In genomic region chr15:78383450-78384219, GRCm38 (mm10) we compare ENCODE assay signal across 9 mouse cellular contexts. TPM values are rescaled to one million over a fixed set of nuclear protein-coding genes. Genes with fewer than 3 reads are reported as not detected.
DNase-seq lines count a peak whose midpoint lies in the region; ATAC-seq lines count a peak whose summit lies in the region.
"Had no signal": no experiment of that assay in that cellular context is flagged by ENCODE, and none has a peak within 500 bp of the region (broad histone marks: within the 10 kb centered on the region; RNA-seq: fewer than 3 reads in every experiment).

No protein-coding gene starts in this region.

- H3K9ac ChIP-seq in midbrain, embryonic 14.5 days (replicated peaks; ENCODE audit: low read length) = no peak overlapping the region
- H3K9ac ChIP-seq: liver, embryonic 14.5 days had no signal

- DNase-seq in cerebellum, adult 9-11 months = peak; percentile 46
- DNase-seq in midbrain, embryonic 14.5 days = peak; percentile 46
- DNase-seq in midbrain, embryonic 10.5 days (ENCODE audit: low spot score) = no peak
- peak; percentile 68 for DNase-seq in kidney, postnatal 10 days
- DNase-seq in right cerebral cortex, postnatal 36 days (ENCODE audit: low spot score in 2 of 2) = peak; percentile 40 to 52
- no peak for DNase-seq in natural killer cell, adult 2 months (ENCODE audit: low spot score in 2 of 2)
- DNase-seq in c-Kit-positive CD71-positive TER-119-positive erythroid progenitor cells, embryonic 14.5 days (ENCODE audit: low spot score) = no peak

- no peak overlapping the region for H3K4me3 ChIP-seq in midbrain, embryonic 14.5 days (replicated peaks; ENCODE audit: low read depth, low read length)
- H3K4me3 ChIP-seq in midbrain, embryonic 10.5 days = no peak overlapping the region

- no peak overlapping the region for H3K4me2 ChIP-seq in midbrain, embryonic 14.5 days (ENCODE audit: low read length)

- H3K27me3 ChIP-seq in midbrain, embryonic 14.5 days (ENCODE audit: control insufficient read depth, insufficient read depth, low read length) = no peaks in the 10 kb centered on the region
- H3K27me3 ChIP-seq in midbrain, embryonic 10.5 days (ENCODE audit: low read depth, poor library complexity, severe bottlenecking) = peaks cover 3% of the 10 kb centered on the region; the same call in 1 of the 2 replicates

- no peaks in the 10 kb centered on the region for H3K4me1 ChIP-seq in midbrain, embryonic 14.5 days (ENCODE audit: control insufficient read depth, insufficient read depth, low read length)
- peaks cover 8% of the 10 kb centered on the region for H3K4me1 ChIP-seq in midbrain, embryonic 10.5 days

- WGBS in midbrain, embryonic 14.5 days = 77% methylated on average over 11 of the region's 11 CpGs
- 89% methylated on average over 11 of the region's 11 CpGs for WGBS in midbrain, embryonic 10.5 days

- no peak for ATAC-seq in cerebellum, adult (ENCODE audit: insufficient number of reproducible peaks, low FRiP score, low TSS enrichment)
- ATAC-seq in midbrain, embryonic 14.5 days (ENCODE audit: low FRiP score, low TSS enrichment) = no peak

- H3K9me3 ChIP-seq in midbrain, embryonic 14.5 days (ENCODE audit: control insufficient read depth, low read length) = no peaks in the 10 kb centered on the region
- H3K9me3 ChIP-seq in midbrain, embryonic 10.5 days (replicated peaks) = 0 out of 2 replicates have a peak, but pooled peaks cover 4% of the 10 kb centered on the region

- no peaks in the 10 kb centered on the region for H3K36me3 ChIP-seq in midbrain, embryonic 14.5 days (ENCODE audit: control insufficient read depth, insufficient read depth, low read length)
- H3K36me3 ChIP-seq in midbrain, embryonic 10.5 days = no peaks in the 10 kb centered on the region

- H3K27ac ChIP-seq in midbrain, embryonic 14.5 days (replicated peaks; ENCODE audit: low read depth, low read length) = 0 out of 2 replicates have a peak overlapping the region, but pooled peaks have one; percentile 4
- no peak overlapping the region for H3K27ac ChIP-seq in midbrain, embryonic 10.5 days (replicated peaks)
- H3K27ac ChIP-seq: liver, embryonic 14.5 days had no signal

RNA-seq across cellular contexts. Expression of gene Tex33, which starts 12.1 kb away (rescaled TPM):
- not detected in 2 replicates for polyA plus RNA-seq in midbrain, embryonic 14.5 days (2014; fragmentation: Nextera tagmentation; extraction: Ambion mirVana)
- not detected in 2 replicates for polyA plus RNA-seq in midbrain, embryonic 10.5 days (2016; fragmentation: Nextera tagmentation; extraction: Ambion mirVana)

RNA-seq across cellular contexts. Expression of gene Tst, which starts 22.1 kb away (rescaled TPM):
- polyA plus RNA-seq in midbrain, embryonic 14.5 days (2014; fragmentation: Nextera tagmentation; extraction: Ambion mirVana) = 11.8 and 15.2 TPM in 2 replicates
- polyA plus RNA-seq in midbrain, embryonic 10.5 days (2016; fragmentation: Nextera tagmentation; extraction: Ambion mirVana) = 8.1 and 9.8 TPM in 2 replicates

RNA-seq across cellular contexts. Expression of gene Mpst, which starts 22.6 kb away (rescaled TPM):
- 4.7 and 6.6 TPM in 2 replicates for polyA plus RNA-seq in midbrain, embryonic 14.5 days (2014; fragmentation: Nextera tagmentation; extraction: Ambion mirVana)
- polyA plus RNA-seq in midbrain, embryonic 10.5 days (2016; fragmentation: Nextera tagmentation; extraction: Ambion mirVana) = 0.61 and 1.6 TPM in 2 replicates

RNA-seq across cellular contexts. Expression of gene Kctd17, which starts 44.7 kb away (rescaled TPM):
- 120 and 154 TPM in 2 replicates for polyA plus RNA-seq in midbrain, embryonic 14.5 days (2014; fragmentation: Nextera tagmentation; extraction: Ambion mirVana)
- 64.0 and 68.3 TPM in 2 replicates for polyA plus RNA-seq in midbrain, embryonic 10.5 days (2016; fragmentation: Nextera tagmentation; extraction: Ambion mirVana)

RNA-seq across cellular contexts. Expression of gene Csf2rb, which starts 58.1 kb away (rescaled TPM):
- 0.28 and 1.0 TPM in 2 replicates for polyA plus RNA-seq in midbrain, embryonic 14.5 days (2014; fragmentation: Nextera tagmentation; extraction: Ambion mirVana)
- 2.7 and 3.5 TPM in 2 replicates for polyA plus RNA-seq in midbrain, embryonic 10.5 days (2016; fragmentation: Nextera tagmentation; extraction: Ambion mirVana)

Comparison
In these comparisons a context has a peak if more than half of its experiments do, and no peak if none do; other contexts are left out.
1. DNase-seq: peak in cerebellum, adult 9-11 months (single experiment), midbrain, embryonic 14.5 days (single experiment), kidney, postnatal 10 days (single experiment) and right cerebral cortex, postnatal 36 days (2 of 2); none in midbrain, embryonic 10.5 days (single experiment), natural killer cell, adult 2 months (0 of 2) and c-Kit-positive CD71-positive TER-119-positive erythroid progenitor cells, embryonic 14.5 days (single experiment).